Comparison of ENCODE assay signal across 8 mouse cellular contexts in genomic region chr13:23683755-23684281, GRCm38 (mm10). TPM values are rescaled to one million over a fixed set of nuclear protein-coding genes. Genes with fewer than 3 reads are reported as not detected.
DNase-seq lines count a peak whose midpoint lies in the region; ATAC-seq and TF ChIP-seq lines count a peak whose summit lies in the region.

Gene Hist1h2ac, minus strand, starts transcription at chr13:23683948.
Gene Hist1h2bc, plus strand, starts transcription at chr13:23684199.

- H3K36me3 ChIP-seq in megakaryocyte, embryonic 14.5 days (replicated peaks; ENCODE audit: low read length) = peaks cover 2% of the 10 kb centered on the region

- H3K27me3 ChIP-seq in megakaryocyte, embryonic 14.5 days (replicated peaks) = no peaks in the 10 kb centered on the region

- H3K4me3 ChIP-seq in cortical plate, adult 2 months (ENCODE audit: insufficient read depth, low read length) = peak within 1 kb of the TSS; percentile 57
- peak within 1 kb of the TSS; percentile 90 for H3K4me3 ChIP-seq in megakaryocyte, embryonic 14.5 days (replicated peaks)

- peak; percentile 97 for ATAC-seq in activated CD4-positive, CD25-positive, alpha-beta regulatory T cell, adult 4 months

- TF ChIP-seq POLR2A in cortical plate, adult 2 months (IDR thresholded peaks at IDR 0.05; ENCODE audit: extremely low read depth, insufficient read depth, low read length) = peak; percentile 33; the same call in 1 of the 2 replicates

- TF ChIP-seq CTCF in cortical plate, adult 2 months (IDR thresholded peaks at IDR 0.05; ENCODE audit: extremely low read depth, insufficient read depth, low read length) = no peak

- H3K9me3 ChIP-seq in megakaryocyte, embryonic 14.5 days = no peaks in the 10 kb centered on the region

- DNase-seq in gastrocnemius, adult 8-10 months (ENCODE audit: low spot score in 2 of 2) = peak; percentile 49
- peak; percentile 99 for DNase-seq in hindlimb bud, embryonic 11.5 days (ENCODE audit: extremely low spot score, low read depth, low spot score)
- peak; percentile 82 to 88 for DNase-seq in left cerebral cortex, adult 8-10 months (ENCODE audit: low spot score in 2 of 2)
- DNase-seq in right cerebral cortex, postnatal 10 days (ENCODE audit: low spot score in 2 of 2) = peak; percentile 85 to 94
- peak; percentile 68 to 71 for DNase-seq in urinary bladder, postnatal 4 days (ENCODE audit: low spot score in 2 of 2)

- H3K27ac ChIP-seq in cortical plate, adult 2 months (ENCODE audit: insufficient read depth, low read length) = peak within 1 kb of the TSS; percentile 95

- H3K4me1 ChIP-seq in cortical plate, adult 2 months (ENCODE audit: control insufficient read depth, insufficient read depth, low read length) = no peaks in the 10 kb centered on the region
- H3K4me1 ChIP-seq in megakaryocyte, embryonic 14.5 days = peaks cover 48% of the 10 kb centered on the region

RNA-seq across cellular contexts. Expression of gene Hist1h2ac, which starts in this region (rescaled TPM):
- polyA plus RNA-seq in activated CD4-positive, CD25-positive, alpha-beta regulatory T cell, adult 4 months (2017; shearing (Covaris generic)) = under 1 TPM in 1 of 2 experiments, not detected in 1; 0.28 TPM
- 1.2 and 1.5 TPM in 2 replicates for polyA plus RNA-seq in cortical plate, adult 2 months (2012; rRNA removed)
- total RNA-seq in gastrocnemius, adult 8-10 months (2022) = 1 to 10 TPM in 1 of 4 experiments, under 1 TPM in 3; 0.65 to 1.1 (median 0.86) TPM
- total RNA-seq in left cerebral cortex, adult 8-10 months (2022) = 1 to 10 TPM; 1.4 to 2.3 (median 1.9) TPM
- 3.6 and 4.7 TPM in 2 replicates for polyA plus RNA-seq in megakaryocyte, embryonic 14.5 days (2012; ENCODE audit: insufficient read depth, low replicate concordance)

RNA-seq across cellular contexts. Expression of gene Hist1h2bc, which starts in this region (rescaled TPM):
- polyA plus RNA-seq in activated CD4-positive, CD25-positive, alpha-beta regulatory T cell, adult 4 months (2017; shearing (Covaris generic)) = 1 to 10 TPM in 1 of 2 experiments, under 1 TPM in 1; 0.85 to 5.4 TPM
- polyA plus RNA-seq in cortical plate, adult 2 months (2012; rRNA removed) = 117 and 130 TPM in 2 replicates
- 10 to 100 TPM; 59.5 to 67.1 (median 62.0) TPM for total RNA-seq in gastrocnemius, adult 8-10 months (2022)
- total RNA-seq in left cerebral cortex, adult 8-10 months (2022) = 10 to 100 TPM; 26.9 to 40.2 (median 30.0) TPM
- 148 and 151 TPM in 2 replicates for polyA plus RNA-seq in megakaryocyte, embryonic 14.5 days (2012; ENCODE audit: insufficient read depth, low replicate concordance)

Comparison
In these comparisons a context has a peak if more than half of its experiments do, and no peak if none do; other contexts are left out.
1. Peak in every context shown above with its lines: DNase-seq, ATAC-seq, H3K4me3 ChIP-seq and H3K27ac ChIP-seq.
2. RNA of gene Hist1h2bc (polyA plus RNA-seq): 148 to 151 TPM in megakaryocyte, embryonic 14.5 days and 117 to 130 TPM in cortical plate, adult 2 months; 0.85 to 5.4 TPM in activated CD4-positive, CD25-positive, alpha-beta regulatory T cell, adult 4 months; every median in the first group is over 10 times any median in the second.
3. DNase-seq: peak in every context shown above with its lines; median percentile 99 in hindlimb bud, embryonic 11.5 days; 90 in right cerebral cortex, postnatal 10 days; 85 in left cerebral cortex, adult 8-10 months; 70 in urinary bladder, postnatal 4 days; 49 in gastrocnemius, adult 8-10 months.